Mouse (Mus musculus) frontal cortex, adult 2 months (tissue): ENCODE data around the gene Zdhhc7. TPM values are rescaled to one million over a fixed set of nuclear protein-coding genes. Genes with fewer than 3 reads are reported as not detected.

ENCODE experiments used
- DNase-seq, 2 experiments: peaks; one replicate each; pipeline ENCODE4 v3.0.0; 2022; ENCODE audit warnings: low spot score in 1 of 2; ENCODE audit errors: extremely low spot score in 1 of 2
- polyA plus RNA-seq: library from polyadenylated mRNA; depleted of rRNA; stranded (reverse); fragments of >200 nt; gene quantifications from 2 replicates; pipeline ENCODE4 v1.2.3, GENCODE M21; 2012; rRNA removed

Zdhhc7 gene
- 33.5 and 36.6 TPM in 2 replicates for polyA plus RNA-seq

DNA sequence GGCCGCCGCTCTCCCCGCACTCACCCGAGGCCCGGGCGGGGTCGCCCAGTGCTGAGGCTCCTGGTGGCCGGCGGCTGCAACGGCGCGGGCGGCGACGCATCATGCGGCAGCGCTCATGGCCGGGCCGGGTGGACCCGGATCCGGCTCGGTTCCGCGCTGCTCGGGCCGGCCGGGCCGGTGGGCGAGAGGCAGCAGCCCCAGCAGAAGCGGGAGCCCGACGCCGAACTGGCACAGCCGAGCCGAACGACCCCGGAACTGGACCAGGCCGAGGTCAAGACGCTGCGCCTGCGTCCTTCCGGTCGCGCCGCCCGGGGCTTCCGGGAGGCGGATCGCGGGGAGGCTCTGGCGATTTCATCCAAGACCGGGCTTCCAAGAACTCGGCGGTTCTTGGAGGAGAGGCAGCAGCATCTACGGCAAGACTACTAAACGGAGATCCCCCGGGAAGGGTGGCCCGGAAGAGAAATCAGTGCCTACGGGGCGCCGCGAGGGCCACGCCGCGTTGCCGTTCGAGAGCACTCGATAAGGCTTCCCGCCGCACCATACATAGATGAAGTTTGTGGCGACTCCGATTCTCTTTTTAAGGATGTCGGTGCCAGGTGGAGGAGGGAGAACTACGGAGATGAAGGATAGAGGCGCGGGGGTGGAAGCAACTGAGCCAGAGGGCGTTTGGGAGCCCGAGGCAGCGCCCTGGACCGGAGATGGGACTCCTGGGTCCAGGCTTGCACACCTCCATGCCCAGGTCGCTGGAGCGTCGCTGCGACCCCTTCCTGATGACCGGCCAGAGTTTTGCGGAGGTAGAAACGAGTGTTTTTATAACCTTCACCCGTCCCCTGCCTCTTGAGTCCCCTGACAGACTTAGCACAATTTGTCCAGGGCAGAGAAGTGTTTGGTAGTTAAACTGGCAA, at the start of gene Zdhhc7:
TSS of gene Zdhhc7 (minus strand) at position 415 of the 905 bp plus-strand sequence.
- DNase-seq: peak; percentile 70 to 87

DNA sequence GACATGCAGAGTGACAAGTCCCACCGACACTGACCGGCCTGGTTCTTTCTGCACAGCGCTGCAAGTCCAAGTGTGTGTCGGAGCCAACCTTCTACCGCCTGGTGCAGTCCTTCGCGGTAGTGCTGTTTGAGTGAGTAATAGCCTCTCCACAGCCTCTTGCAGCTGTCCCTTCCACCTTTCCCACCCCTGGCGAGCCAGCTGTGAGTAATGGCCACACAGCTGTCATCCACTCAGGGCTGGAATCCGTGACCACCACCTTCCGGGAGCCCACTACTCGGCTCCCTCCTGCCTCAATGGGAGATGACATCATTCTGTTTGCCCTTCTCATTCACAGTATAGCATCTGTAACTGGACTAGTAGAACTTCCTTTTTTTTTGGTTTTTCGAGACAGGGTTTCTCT, 48.7 kb upstream of the Zdhhc7 start:
- no peak for DNase-seq

DNA sequence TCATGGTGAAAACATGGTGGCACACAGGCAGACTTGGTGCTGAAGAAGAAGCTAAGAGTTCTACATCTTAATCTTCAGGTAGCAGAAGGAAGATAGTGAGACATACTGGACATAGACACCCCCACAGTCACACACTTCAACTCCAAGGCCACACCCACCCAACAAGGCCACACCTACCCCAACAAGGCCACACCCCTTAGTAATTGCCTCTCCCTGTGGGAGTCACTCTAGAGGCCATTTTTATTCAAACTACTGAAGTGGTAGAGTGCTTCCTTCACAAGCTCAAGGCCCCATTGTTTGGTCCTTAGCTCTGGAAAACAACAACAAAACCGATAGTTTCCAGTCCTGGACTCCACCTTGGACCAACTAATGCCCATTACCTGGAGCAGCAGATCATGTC, 44.8 kb upstream of the Zdhhc7 start:
- no peak for DNase-seq

DNA sequence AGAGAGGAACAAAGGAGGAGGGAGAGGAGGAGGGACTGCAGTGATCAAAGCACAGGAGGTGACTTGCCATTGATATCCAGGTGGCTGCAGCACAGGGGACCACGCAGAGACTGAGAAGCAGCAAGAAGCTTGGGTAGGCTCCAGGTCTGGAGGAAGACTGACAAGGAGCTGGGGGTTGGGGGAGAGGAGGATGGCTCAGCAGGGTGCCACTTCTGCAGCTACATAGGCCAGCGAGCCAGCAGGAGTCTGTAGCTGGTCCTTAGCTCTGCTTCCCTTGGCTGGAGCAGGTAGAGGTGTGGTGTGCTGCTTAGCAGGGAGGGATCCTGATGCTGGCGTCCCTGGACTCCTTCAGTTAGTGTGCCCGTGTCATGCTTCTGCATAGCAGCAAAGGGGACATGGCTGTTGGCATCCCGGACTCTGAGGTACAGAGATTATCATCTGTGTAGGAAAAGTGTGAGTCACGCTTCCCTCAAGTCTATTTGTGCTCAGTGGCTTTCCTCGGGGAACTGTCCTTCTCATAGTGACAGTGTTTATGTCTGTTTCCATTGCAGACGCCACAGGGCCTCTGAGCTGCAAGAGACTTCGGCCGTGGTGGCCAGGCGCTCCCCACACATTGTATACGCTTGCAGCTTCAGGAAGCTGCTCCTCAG, 43.5 kb upstream of the Zdhhc7 start:
- DNase-seq: peak in 1 of 2 experiments; percentile 71

DNA sequence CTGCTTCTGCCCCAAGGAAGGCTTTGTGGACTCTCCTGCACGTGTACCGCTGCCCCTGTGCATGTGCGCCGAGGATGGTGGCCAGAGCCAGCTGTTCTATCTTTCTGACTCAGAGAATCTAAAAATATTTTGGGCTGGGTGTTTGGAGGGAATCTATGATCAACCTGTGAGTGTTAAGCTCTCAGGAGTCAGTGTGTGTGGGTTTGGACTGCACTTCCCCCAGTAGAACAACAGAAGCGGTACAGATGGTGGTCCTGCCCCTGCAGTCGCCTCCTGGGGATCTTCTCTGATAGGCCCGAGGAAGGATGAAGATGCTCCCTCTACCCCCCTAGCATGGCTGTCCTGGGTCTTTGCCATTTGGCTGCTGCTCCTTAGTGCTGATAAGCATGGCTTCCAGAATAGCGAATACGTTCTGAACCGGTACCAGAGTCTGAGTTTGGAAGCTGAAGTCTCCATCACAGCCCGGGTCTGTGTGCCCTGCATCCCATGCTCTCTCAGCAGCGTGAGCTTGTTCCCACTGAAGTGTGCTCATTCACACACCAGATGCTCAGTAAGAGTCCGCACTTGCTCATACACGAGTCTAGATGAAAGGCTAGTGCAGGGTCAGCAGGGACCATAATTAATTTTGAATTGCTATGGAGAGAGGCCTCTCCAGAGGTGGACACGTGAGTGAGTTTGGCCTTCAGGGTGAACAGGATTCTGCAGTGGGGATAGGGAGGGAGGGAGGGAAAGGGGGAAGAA, 42.8 kb upstream of the Zdhhc7 start:
- peak; percentile 58 to 65 for DNase-seq

DNA sequence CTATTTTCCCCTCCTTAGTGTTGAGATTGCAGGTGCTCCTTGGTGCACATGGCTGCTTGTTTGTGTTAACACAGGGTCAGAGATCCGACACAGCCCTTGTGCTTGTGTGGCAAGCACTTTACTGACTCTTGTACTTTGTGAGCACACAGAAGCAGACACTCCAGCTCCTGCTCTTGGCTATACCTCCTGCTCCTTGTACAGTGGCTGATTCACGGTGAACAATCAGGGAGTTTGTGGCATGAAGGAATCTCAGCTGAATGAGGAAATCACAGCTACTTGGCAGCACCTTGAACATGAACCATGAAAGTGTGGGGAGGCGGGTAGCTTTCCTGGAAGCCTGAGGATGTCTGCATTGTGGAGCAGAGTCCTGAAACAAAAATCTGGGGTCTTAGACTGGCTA, 39.5 kb upstream of the Zdhhc7 start:
- peak in 1 of 2 experiments; percentile 46 for DNase-seq

DNA sequence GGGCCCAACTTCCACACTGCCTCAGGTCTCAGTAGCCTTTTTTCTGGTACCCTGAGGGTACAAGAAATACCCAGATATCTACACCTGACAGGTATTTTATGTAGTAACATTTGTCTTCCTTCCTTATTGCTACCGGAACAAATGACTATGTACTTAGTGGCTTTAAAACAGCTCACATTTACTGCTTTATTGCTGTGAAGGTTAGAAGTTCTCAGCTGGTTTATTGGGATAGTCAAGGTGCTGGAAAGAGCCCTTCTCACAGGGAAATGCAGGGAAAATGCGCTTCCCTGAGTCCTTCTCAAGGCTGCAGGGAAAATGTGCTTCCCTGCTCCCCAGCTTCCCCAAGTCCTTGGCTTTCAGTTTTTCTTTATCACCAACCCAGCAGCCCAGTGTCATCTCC, 37.7 kb upstream of the Zdhhc7 start:
- no peak for DNase-seq

DNA sequence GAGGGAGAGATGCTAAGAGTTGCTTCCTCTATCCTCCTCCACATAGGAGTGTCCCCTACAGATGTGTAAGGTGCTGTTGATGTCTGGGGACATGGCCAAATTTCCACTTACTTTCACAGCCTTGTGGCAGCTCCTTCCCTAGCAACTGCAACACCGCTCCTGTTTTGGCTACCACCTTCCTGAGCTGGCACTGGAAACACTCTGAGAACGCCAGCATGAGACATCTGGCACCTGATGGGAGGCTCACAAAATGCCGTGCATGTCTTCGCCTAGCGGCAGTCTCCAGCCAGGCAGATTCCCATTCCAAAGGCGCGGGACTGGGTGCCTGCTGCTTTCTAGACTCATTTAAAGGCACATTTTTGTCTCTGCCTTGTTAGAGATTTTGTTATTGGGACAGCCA, 35.3 kb upstream of the Zdhhc7 start:
- DNase-seq: peak; percentile 84 to 87

DNA sequence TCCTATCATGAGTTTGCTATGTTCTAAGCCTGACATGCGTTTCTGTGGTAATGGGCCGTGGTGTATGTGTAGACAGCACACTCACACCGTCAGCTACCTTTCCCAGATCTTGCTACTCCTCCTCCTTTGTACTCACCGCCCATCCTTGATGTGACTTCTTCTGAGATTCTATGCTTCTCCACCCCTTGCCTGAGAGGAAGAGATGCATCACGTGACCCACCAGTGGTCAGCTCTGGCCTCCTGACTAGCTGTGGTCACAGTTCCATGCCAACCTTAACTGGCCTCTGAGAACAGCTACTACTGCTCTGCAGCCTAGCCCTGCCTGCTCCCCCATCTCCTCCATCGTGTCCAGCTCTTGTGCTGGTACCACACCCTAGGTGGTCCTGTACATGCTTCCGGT, 34.4 kb upstream of the Zdhhc7 start:
- no peak for DNase-seq

DNA sequence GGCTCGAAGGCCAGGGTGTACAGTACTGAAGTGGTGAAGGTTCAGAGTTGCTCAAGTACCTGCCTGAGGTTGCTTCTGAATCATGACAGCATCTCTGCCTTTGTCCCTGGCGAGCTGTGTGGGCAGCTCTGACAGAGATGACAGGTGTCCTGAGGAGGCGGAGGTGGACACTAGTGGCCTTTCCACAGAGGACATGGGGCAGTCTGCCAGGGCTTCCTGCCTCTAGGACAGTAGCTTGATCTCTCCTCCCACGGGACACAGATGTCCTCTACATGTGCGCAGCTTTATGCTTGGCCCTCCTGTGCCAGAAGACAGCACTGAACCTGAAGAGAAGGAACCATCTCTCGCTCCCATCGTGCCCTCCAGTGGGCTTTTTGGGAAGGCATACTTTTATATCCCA, 31.9 kb upstream of the Zdhhc7 start:
- DNase-seq: no peak

DNA sequence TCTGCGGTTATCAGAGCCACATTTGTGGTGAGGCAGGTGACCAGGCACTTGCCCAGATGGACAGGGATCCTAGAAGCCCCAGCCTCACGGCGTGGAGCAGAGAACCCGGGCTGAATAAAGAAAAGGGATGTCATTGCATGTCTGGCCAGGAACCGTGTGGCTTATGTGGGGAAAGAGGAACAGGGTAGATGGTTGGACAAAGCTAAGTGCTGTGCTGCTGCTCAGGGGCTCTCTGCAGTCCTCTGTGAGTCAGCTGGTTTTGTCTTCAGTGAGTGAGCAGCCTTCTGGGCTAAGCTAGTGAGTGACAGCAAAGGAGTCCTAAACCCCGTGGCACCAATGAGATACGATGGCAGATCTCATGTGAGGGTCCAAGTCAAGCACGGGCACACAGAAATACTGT, 29.9 kb upstream of the Zdhhc7 start:
- DNase-seq: no peak

DNA sequence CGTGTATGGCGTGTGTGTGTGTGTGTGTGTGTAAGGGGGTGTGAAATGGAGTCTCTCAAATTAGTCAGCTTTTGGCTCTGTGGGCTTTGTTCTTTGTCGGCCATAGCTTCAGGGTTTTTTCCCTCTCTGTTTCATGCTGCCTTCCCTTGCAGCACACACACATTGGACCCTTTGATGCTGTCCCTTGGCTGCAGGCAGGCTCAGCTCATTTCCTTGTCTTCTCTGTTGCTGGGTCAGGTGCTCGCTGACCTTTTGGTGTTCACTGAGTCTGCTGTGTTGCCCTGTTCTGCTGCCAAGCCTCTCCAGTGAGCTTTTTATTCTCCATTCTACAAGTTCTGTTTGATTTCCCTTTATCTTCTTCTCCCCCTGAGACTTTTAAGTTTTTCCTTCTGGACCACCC, 28.3 kb upstream of the Zdhhc7 start:
- no peak for DNase-seq

DNA sequence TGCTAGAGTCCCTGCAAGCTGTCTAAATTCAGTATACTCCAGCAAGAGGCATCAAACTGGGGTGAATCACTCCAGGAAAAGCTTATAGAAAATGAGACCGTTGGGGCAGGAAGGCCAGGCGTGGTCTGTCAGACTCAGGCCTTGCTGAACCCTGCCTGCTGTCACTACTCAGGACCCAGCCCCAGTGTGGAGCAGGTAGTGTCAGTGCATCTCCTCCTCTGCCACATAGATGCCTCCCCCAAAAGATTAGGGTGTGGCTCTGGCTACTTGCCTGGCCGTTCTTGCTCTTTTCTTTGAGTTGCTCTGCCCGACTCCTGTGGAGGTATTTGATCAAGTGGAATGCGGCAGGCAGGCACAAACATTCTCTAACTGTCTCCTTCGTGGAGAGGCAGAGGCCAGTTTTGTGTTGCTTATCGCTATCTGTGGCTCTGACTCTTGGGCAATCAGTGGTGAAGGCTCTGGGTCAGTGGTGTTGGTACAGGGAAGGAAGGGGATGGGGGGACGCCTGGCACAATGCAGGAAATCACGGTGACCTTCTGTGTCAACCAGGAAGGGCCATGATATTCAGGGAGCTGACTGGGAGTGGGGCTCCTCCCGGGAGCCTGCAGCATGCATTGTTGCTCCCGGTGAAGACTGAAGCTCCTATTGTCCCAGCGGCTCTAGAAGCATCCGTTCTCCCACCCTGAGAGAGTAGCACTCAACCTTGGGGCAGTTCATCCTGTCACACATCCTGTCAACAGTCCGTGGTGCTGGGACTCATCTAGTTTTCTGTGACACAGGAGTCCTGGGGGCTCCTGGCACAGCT, 25.3 kb upstream of the Zdhhc7 start:
- DNase-seq: no peak

DNA sequence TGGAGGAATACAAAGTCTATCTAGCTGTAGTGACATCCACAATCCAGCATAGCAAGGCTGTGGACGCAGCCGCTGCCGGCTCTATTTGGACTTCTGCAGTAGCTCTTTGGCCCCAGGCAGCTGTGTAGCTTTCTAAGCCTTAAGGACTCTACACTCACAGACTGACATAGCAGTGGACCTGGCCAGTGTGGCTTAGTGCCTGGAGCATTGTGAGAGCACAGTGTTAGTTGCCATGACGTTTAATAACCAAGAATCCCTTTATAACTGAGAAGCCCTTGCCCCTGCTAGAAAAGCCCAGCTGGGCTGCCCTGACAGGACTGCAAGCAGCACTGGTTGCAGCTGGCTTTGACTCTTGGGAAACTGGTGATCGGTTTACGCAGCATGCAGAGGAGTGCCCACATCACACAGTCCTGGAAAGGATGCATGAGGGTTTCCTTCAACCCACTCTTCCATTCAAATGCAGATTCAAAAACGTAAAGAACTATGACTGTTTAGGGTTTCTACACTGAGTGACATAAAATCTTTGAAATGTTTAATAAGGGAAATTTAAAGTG, 23.6 kb upstream of the Zdhhc7 start:
- no peak for DNase-seq

DNA sequence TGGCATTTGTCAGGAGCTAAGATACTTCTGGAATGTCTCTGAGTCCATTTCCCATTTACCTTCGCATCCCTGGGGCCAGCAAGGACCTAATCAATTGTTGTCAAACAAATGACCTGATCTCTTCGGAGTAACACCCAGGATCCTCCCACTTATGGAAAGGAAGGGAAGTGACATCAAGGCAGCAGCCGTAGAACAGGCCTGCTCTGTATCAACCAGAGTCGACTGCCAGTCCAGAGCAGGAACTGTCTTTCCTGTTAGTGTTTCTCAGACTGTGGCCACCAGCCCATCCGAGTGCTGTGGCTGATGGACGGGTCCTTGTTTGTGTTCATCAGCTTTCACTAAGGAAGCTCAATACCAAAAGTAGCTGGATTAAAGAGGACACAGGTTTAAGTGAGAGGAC, 23.0 kb upstream of the Zdhhc7 start:
- no peak for DNase-seq

DNA sequence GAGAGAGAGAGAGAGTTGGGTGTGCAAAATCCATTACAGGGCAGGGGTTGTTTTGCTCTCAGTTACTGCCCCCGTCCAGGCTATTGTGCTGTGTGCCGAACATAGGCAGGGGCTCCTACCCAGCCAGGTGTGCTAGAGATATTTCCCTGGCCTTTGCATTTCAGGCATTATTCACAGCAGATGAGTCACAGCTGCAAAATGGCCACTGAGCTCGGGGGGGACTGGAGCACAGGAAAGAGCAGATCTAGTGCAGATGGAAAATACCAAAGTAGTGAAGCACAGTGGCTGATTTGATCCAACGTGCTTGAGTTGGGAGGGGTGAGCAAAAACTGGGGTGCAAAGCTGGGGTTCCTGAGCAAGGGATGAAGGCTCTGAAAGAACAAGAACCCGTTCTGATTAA, 19.7 kb upstream of the Zdhhc7 start:
- DNase-seq: peak in 1 of 2 experiments; percentile 45

DNA sequence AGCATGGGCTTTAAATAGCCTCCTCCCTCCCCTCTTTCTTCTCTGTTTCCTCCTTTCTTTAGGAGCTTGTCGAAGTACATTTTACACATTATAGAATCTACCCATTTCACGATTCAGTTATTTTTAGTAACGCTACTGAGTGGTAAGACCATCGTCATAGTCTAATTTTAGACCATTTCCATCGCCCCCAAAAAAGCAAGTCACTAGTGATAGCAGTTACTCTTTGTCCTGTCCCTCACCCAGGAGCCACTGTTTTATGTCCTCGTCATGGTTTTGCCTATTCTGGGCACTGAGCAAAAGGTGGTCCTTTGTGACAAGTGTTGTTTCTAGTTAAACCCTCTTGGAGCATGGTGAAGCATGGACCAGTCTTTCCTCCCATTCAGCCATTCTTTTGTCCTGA, 18.6 kb upstream of the Zdhhc7 start:
- DNase-seq: no peak

DNA sequence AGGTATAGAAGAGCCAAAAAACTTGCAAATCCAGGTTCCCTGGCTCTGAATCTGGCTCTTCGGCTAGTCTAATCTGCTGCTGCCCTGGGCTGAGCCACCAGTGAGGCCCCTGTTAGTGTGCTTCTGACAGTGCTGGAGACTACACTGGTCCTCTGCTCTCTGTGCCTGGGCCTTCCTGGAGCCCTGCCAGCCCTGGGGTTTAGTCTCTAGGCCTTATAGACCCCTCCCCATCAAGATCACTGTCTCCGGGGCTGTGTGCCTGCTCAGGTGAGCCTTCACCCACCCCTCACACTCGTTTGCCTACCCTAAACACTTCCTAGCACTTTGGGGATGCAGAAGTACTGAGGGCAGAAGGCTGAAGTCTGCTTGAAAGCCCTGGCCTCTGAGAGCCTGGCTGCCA, 18.1 kb upstream of the Zdhhc7 start:
- no peak for DNase-seq

DNA sequence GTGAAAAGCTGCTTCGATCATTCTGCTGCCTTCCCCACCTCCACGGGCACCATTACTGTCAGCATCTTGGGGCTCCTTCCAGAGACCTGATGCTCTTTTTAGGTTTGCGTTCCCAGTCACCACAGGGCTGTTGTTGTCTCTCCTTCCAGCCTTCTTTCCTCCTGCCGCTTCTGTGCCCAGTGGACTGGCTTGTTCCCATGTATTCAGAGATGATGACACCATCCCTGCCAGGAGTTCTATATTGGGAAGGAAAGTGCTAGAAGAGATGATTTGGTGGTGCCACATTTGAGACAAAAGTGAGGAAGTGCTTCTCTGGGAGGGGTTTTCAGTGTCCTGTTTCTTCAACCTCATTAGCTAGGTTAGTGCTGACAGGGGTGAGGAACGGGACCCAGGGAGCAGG, 17.6 kb upstream of the Zdhhc7 start:
- peak; percentile 44 to 63 for DNase-seq

DNA sequence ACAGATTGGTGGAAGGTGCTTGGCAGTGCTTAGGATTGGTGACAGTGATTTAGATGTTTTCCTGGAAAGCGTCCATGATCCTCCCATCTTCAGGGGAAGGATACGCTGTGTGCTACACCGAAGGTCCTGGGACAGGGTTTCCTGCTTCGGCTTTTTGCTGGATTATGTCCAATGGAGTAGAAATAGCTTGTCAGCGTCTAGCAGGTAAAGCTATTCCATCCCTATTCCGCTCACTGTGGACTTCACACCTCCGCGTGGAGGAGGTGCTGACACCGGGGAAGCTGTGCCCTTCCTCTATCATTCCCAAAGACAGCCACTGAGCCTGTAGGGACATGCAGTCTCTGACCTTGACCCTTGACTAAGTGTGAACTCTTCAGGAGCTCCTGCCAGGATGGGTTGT, 16.9 kb upstream of the Zdhhc7 start:
- no peak for DNase-seq
